Mouse (Mus musculus): ENCODE results near the gene Shf. TPM values are rescaled to one million over a fixed set of nuclear protein-coding genes. Genes with fewer than 3 reads are reported as not detected.
"Not testable (repeated sequence)": the region's sequence is repeated elsewhere in the genome, so short reads cannot be mapped to it uniquely, and the experiment has no call there.

Shf gene
- 10 to 100 TPM; 64.8 to 72.7 TPM for total RNA-seq (2021)

DNA sequence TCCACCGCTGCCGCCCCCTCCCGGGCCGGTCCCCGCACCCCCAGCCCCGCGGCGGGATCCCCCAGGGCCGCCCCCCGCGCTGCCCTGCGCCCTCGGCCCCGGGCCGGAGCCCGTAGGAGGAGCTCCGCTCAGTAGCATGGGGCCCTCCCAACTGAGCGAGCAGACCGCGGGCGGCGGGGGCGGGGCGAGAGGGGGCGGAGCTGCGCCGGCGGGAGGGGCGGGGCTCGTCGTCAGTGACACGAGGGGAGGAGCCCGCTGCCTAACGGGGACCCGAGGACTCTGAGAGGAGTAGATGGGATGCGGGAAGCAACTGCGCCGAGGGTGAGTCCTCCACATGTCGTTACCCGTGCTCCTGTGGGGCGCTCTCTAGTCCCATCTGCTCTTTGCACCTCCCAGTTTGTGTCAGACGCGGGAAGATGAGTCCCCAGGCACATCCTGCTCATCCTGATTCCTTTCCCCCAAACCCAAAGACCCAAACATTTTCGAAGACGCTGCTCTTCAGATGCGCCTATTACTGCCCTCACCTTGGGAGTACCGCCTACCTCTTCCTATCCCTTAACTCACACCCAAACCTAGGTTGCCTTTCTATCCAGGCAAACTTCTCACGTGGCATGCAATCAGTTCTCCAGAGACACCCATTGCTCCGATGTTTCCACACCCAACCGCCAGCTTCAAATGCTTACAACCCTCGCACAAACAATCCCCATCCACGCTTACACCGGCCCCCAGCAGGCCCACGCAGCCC, at the start of gene Shf:
TSS of gene Shf (minus strand) at position 168 of the 745 bp plus-strand sequence.
- peak; percentile 79 to 92 for DNase-seq (ENCODE audit: extremely low spot score in 1 of 2, low spot score in 2 of 2)
- intact Hi-C loops (cut with DNase I): loop anchor here (2.0 kb wide), 1 partner anchor 20 kb away; no protein-coding TSS in a partner anchor

DNA sequence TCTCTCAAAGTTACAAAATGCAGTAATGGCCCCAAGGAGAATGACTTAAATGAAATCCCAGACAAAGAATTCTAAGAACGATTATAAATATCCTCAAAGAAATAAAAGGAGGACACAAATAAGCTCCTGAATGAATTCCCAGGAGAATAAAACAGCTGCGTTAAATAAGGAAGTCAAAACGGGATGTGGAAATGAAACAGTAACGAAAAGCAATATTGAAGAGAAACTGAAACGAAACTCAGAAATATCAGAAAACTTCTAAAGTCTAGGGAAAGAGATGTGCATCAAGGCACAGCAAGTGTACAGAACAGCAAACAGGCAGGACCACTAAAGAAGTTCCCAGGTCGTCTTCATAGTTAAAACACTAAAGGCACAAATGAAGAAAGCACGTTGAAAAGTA, 40.0 kb upstream of the Shf start:
- no peak for DNase-seq (ENCODE audit: extremely low spot score in 1 of 2, low spot score in 2 of 2)
- intact Hi-C loops (cut with DNase I): no loop called here

DNA sequence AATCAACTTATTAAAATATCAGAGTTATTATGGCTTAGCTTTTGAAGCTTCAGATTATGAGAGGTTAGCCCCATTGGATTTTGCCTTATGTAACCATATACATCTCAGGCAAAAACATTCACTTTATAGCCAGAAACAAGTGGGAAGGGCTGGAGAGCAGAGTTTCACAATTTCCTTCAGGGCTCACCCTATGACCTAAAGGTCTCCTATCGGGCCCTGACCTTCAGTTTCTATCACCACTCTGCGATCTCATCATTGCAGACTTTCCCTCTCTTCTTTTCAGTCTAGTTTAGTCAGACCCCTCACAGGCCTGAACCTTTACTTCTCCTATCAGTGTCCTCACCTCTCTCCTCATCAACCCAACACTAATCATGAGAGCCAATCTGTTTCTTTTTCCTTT, 38.6 kb upstream of the Shf start:
- no peak for DNase-seq (ENCODE audit: extremely low spot score in 1 of 2, low spot score in 2 of 2)
- intact Hi-C loops (cut with DNase I): no loop called here

DNA sequence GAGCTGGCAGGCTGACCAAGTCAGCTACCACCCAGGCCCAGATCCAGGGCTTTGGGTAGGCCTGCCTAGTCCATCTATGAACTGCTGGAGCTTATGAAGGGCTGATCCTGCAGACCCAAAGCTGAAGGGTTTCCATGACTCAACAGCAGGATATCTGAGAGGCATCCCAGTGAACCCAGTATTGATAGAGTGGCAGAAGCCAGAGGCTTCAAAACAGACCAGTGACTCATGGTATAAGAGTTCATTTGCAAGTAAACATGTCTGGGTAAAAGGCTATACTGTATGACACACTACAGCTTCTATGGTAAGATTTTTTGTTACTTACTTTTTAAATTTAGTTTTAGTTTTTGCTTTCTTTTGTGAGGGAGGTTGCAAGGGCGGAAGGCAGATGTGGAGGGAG, 27.2 kb upstream of the Shf start:
- intact Hi-C loops (cut with DNase I): no loop called here

DNA sequence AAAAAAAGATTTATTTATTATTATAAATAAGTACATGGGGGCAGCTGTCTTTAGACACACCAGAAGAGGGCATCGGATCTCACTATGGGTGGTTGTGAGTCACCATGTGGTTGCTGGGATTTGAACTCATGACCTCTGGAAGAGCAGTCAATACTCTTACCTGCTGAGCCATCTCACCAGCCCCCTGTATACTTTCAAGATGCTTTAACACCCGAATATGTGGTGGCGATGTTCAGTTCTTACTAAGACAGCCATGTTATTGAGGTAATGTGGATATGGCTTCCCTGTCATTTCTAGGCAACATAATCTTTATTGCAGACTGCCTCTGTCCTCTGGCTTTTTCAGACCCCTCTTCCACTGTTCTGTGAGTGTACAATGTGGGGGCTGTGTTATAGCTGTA, 18.2 kb upstream of the Shf start:
- DNase-seq (ENCODE audit: extremely low spot score in 1 of 2, low spot score in 2 of 2); intact Hi-C loops (cut with DNase I): not testable (repeated sequence)

More for the DNA sequence above, 27.2 kb upstream of the Shf start:
- no peak for DNase-seq (ENCODE audit: extremely low spot score in 1 of 2, low spot score in 2 of 2)

DNA sequence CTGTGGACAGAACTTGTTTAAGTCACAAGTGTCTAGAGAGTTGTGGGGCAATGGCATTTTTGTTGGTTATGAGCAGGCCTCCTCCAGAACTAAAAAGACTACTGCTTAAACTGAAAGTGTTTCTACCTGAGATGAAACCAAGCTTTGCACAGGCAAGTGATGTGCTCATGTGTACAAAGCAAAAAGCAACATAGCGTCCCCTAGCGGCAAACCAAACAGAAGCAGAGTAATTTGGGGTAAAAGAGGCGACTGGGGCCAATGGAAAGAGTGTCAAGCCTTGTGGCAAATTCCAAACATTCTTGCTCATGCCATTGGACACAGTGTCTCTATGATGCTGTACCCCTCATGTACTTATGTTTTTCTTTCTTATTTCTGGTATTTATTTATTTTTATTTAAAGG, 16.1 kb upstream of the Shf start:
- intact Hi-C loops (cut with DNase I): no loop called here
- DNase-seq (ENCODE audit: extremely low spot score in 1 of 2, low spot score in 2 of 2): no peak

DNA sequence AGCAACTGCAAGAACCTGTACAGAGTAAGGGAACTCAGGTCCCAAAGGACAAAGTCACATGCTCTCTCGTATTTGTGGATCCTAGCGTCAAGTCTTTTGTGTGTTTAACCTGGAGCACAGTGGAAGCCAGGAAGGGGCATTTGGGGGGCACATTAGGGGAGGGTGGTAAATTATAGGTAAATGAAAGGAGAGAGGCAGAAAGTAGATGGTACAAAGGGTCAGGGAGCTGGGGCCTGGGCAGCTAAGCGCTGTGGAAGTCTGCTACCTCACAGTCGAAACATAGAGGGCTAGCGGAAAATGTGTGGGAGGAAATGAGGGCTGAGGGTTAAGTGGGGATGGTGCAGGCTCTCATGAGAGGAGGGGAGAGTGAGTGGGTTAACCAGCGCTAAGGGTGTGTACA, 13.2 kb upstream of the Shf start:
- no peak for DNase-seq (ENCODE audit: extremely low spot score in 1 of 2, low spot score in 2 of 2)
- intact Hi-C loops (cut with DNase I): loop anchor here (5.0 kb wide), 1 partner anchor 85 kb away; no protein-coding TSS in a partner anchor

DNA sequence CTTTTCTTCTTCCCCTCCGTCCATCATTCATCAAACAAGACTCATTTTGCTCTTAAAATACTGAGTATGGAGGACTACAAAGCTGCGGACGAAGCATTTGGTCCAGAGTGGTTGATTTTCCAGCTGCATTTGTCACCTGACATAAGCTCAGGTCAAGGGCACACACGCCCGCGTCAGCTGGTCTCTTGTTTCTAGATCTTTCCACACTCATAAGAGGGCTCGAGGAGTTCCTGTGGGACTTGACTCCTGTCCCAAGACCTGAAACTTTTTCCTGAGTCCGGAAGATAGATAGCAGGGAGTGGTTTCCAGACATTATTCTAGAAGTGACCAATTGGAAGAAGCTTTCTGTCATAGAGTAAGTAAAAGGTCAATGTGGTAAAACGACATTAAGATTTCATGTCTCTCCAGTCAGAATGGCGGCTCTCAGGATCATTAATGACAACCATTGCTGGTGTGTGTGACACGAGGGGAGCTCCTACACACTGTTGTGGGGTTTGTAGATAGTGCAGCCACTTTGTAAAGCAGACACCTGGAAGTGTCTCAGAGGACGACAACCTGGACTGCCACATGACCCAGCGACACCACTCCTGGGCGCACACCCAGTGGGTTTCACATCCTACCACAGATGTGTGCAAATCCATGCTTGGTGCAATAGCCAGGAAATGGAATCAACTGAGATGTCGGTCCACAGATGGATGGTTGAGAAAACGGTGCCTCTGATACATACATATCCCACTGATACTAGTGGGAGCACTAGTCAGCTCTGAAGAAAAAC, 12.6 kb upstream of the Shf start:
- intact Hi-C loops (cut with DNase I): loop anchor here (2.0 to 5.0 kb wide), 2 partner anchors 86 to 177 kb away; no protein-coding TSS in a partner anchor
- DNase-seq (ENCODE audit: extremely low spot score in 1 of 2, low spot score in 2 of 2): no peak

DNA sequence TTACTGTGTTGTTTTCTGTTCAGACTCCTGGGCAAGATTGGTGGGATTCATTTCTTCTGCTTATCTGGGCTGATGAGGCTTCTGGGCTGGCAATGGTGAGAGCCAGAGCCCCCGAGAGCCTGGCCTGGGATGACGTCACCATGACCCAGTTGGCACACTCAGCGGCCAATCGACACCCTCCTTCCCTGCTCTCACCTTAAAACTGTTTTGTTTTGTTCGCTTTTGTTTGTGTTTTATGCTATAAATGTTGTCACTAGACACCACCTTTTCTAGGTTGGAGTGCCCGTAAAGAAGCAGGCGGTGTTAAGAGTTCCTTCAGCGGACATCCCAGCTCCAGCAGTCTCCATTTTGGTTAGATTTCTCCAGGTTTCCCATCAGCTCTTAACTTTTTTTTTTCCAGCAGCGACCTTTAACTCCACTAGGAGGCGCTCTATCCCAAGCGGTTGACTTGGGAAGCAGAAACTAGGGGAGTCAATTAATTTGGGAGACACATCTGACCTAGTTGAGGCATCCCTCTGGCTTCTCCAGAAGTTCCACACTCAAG, 11.9 kb upstream of the Shf start:
- DNase-seq (ENCODE audit: extremely low spot score in 1 of 2, low spot score in 2 of 2): peak; percentile 67 to 76
- intact Hi-C loops (cut with DNase I): loop anchor here (2.0 to 5.0 kb wide), 2 partner anchors 86 to 178 kb away; no protein-coding TSS in a partner anchor

DNA sequence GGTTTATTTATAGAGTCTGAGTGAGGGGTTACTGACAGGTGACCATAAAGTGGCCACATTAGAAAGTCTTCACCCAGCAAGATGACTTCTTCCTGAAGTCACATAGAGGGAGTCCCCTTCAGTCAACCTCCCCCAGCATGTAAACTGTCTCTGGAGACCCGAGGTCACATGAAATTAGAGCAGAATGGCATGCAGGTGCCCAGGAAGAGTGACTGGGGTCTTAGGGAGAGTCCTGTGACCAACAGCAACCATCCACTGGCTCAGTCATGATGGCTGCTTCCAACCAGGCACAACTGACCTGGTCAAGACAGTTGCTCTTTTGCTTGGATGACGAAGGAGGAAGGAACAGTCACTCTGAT, 10.3 kb upstream of the Shf start:
- intact Hi-C loops (cut with DNase I): loop anchor here (5.0 kb wide), 2 partner anchors 187 to 233 kb away; partner anchors contain the start of gene Gatm
- no peak for DNase-seq (ENCODE audit: extremely low spot score in 1 of 2, low spot score in 2 of 2)

DNA sequence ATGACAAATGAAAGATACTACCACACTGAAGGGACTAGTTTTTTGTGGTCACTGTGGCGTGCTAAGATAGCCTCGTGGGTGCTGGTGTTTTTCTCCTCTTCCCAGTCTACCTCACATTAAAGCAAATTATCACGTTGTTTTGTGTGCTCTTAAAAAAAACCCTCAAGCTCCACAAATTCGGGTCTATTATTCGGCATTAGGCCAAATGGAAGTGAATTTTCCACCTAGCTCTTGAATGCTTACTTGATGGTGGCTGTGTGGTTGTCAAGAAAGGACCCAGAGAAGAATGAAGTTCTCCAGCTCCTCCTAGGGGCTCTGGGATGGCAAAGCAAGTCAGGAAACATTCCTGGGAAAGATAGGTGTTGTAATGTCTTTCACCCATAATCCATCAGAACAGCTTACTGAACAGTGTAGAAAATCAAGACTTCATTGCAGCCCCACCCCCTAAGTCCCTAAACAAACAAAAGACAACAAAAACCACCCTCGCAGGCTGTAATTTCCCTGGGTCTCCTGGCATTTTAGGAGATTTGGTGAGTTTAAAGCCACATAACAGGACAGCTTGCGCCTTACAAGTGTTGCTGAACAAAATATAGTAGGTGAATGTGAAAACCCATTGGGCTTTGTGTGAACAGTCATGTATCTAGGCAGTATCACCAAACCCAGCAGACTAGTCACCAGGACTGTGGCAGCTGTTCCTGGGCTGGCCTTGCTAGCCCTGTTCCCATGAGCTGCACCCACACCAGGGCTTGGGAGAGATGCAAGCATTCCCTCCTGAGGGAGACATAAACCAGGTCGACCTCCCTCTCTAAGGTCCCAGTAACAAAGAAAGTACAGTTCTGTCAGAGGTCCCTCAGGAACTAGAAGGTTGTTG, 9.7 kb upstream of the Shf start:
- DNase-seq (ENCODE audit: extremely low spot score in 1 of 2, low spot score in 2 of 2): peak; percentile 30 to 64

DNA sequence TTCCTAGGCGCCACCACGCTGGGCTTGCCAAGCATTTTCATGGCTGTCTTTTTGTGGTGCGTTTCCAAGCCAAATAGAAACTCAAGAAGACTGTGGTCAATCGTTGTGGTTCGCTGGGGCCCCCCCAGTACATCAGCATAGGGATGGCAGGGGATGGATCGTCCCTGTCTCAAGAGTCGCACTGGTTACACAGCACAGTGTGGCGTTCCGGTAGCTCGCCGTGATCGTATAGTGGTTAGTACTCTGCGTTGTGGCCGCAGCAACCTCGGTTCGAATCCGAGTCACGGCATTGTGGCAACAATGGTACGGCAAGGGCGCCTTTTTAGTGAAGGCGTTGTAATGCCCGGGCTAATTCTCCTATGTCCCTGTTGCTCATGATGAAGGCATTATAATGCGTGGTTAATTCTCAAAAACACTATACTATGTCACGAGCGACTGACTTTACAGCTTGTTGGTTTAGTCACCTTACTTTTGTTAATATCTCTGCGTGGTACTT, 8.8 kb upstream of the Shf start:
- intact Hi-C loops (cut with DNase I): loop anchor here (5.0 kb wide), 2 partner anchors 185 to 235 kb away; partner anchors contain the start of gene Gatm

More for the DNA sequence above, 9.7 kb upstream of the Shf start:
- intact Hi-C loops (cut with DNase I): loop anchor here (5.0 kb wide), 2 partner anchors 186 to 234 kb away; partner anchors contain the start of gene Gatm

DNA sequence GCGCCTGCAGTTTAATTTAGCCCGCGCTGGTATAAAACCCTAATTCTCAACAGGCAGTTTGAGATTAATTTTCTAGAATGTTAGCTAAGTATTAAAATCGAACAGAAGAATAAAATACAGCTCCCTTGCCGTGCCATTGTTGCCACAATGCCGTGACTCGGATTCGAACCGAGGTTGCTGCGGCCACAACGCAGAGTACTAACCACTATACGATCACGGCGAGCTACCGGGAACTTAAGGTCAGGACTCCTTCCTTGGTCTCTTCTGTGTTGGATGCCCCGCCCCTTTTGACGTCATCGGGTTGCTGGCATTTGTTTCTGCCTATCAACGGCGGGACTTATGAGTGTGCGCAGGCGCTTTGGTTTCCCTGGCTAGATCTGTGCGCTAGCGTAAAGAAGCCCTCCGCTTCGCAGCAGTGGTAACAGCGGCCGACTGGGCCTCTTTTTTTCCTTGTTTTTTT, 8.3 kb upstream of the Shf start:
- intact Hi-C loops (cut with DNase I): loop anchor here (5.0 kb wide), 2 partner anchors 185 to 235 kb away; partner anchors contain the start of gene Gatm
- DNase-seq (ENCODE audit: extremely low spot score in 1 of 2, low spot score in 2 of 2): peak; percentile 96 to 97

More for the DNA sequence above, 8.8 kb upstream of the Shf start:
- DNase-seq (ENCODE audit: extremely low spot score in 1 of 2, low spot score in 2 of 2): peak; percentile 66 to 70

DNA sequence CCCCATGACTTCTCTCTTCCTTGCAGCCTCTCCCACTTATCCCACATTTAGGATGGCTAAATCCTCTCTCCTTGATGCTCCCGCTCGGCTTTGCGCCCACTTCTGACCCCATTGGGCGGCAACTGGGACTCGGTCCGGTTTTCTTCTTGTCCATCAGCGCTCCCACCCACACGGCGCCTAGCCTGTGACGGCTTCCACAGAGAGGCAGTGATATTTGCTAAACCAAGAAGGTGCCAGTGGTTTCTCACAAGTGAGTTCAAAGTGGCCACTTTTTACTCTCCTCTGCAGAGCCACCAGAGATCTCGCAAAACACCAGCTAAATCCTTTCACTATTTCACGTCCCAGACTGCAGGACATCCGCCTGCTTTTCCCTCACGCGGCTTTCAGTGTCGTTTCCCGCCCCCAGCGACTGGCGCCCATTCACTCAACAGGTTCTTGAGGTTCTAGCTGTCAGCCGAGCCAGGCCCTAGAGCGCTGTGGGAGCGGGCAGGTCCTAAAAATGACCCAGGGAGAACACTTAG, 7.1 kb upstream of the Shf start:
- intact Hi-C loops (cut with DNase I): loop anchor here (5.0 kb wide), 2 partner anchors 184 to 236 kb away; partner anchors contain the start of gene Gatm
- DNase-seq (ENCODE audit: extremely low spot score in 1 of 2, low spot score in 2 of 2): peak in 1 of 2 experiments; percentile 67

DNA sequence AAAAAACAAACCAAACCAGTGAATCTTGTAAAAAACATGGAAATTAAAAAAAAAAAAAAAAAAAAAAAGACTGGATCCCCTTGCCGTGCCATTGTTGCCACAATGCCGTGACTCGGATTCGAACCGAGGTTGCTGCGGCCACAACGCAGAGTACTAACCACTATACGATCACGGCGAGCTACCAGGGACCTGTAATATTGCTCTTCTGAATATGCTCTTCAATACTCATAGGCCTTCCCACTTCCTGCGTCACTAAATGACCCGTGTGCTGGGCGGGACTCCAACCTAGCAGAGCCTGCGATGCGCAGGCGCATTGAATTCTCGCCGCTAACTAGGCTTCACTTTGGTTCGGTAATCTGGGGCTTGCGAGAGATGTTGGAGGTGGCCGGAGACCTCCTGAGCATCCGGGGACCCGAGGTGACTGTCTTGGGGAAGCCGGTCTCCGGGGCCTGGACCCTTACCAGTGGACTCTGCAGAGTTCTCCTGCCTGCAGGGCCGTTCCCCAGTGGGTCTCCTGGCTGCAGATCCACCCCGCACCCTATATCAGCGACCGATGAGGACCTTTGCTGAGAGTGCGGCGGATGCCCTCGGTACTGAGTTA, 6.5 kb upstream of the Shf start:
- intact Hi-C loops (cut with DNase I): loop anchor here (5.0 kb wide), 2 partner anchors 183 to 237 kb away; partner anchors contain the start of gene Gatm
- DNase-seq (ENCODE audit: extremely low spot score in 1 of 2, low spot score in 2 of 2): peak; percentile 94 to 95

DNA sequence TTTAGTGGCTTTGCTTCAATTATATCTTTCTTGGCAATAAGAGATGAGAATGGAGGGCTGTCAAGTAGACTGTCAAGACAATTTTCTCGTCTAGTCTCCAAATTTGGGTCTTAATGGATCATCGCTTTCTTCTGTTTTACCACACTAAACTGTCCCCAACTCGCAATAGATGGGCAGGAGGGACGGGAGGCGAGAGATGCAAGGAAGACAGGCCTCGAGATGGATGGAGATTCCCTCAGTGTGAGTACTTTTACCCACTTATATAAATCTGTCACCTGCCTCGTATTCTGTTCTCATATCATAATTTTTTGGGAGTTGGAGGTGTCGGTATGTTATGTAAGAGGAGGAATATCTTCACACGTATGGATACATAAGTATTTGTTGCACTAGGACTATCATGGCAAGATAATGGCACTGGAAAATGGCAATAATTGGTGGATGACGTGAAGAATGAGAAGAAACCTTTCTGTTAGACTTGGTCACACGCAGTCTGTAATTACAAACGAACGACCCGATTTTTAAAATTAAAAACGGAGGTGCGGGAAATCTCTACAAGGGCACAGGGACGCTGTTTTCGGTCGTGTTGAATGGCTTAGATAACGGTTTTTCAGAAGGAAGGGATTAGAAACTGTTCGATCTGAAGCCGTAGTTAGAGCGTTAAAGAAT, 5.8 kb upstream of the Shf start:
- intact Hi-C loops (cut with DNase I): loop anchor here (5.0 kb wide), 2 partner anchors 182 to 238 kb away; partner anchors contain the start of gene Gatm

DNA sequence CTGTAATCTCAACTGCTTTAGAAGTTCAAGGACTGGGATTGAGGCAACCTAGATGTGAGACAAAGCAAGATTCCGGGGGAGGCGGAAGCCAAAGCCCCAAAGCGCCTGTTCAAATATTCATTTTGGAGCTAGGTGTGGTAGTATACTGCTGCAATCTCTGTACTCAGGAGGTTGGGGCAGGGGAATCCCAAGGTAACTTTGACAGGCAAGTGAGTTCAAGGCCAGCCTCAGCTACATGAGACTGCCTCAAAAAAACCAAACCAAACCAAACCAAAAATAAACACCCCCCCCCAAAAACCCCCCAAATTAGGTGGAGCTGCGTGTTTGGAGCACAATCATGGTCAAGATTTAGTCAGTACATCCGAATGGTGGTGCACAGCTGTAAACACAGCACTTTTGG, 5.0 kb upstream of the Shf start:
- no peak for DNase-seq (ENCODE audit: extremely low spot score in 1 of 2, low spot score in 2 of 2)
- intact Hi-C loops (cut with DNase I): no loop called here

More for the DNA sequence above, 5.8 kb upstream of the Shf start:
- DNase-seq (ENCODE audit: extremely low spot score in 1 of 2, low spot score in 2 of 2): no peak
